Mouse (Mus musculus) cerebellum, postnatal 10 days (tissue): ENCODE data around the gene Tent5b.
A peak's percentile ranks its signal among the peaks of the same experiment; 100 is the strongest.

Experiments used
- DNase-seq, 2 experiments: peaks; one replicate each; pipeline ENCODE4 v3.0.0; 2021; ENCODE audit warnings: mixed read lengths in 2 of 2

Tent5b gene

DNA sequence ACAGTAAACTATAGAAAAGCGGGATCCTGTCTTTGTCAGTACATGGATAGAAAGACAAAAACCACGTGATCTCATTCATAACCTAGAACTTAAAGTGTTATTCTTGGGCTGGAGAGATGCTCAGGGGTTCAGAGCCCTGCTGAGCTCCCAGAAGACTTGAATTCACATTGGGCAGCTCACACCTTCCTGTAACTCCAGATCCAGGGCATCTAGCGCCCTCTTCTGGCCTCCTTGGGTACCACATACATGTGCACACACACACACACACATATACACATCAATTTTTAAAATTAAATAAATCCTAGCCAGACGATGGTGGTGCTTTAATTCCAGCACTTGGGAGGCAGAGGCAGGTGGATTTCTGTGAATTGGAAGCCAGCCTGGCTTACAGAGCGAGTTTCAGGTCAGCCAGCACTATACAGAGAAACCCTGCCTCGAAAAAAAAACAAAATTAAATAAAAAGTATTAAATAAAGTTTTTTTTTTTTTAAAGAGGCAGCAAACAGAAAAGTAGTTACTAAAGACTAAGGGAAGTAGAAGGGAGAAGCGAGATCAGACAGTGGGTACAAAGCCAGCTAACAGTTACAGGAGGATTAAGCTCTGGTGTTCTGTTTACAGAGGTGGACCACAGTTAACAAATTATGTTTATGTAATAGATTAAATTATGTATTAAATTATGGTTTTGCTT, 8.7 kb upstream of the Tent5b start:
- no peak for DNase-seq

DNA sequence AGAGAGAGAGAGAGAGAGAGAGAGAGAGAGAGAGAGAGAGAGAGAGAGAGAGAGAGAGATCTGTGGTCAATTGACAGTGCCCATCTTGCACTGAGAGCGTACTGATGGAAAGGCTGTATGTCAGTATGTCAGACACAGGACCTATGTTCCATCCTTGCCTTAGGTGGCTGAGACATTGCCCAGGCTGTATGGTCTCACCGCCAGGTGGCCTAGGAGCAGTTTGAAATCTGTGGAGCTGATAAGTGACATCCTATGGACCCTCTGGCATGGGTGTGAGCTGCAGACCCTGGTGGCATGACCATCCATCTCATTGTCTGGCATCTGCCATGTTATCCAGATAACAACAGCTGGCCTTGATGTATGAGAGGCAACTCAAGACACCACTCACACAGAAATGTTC, 6.1 kb upstream of the Tent5b start:
- DNase-seq = peak in 1 of 2 experiments; percentile 24

DNA sequence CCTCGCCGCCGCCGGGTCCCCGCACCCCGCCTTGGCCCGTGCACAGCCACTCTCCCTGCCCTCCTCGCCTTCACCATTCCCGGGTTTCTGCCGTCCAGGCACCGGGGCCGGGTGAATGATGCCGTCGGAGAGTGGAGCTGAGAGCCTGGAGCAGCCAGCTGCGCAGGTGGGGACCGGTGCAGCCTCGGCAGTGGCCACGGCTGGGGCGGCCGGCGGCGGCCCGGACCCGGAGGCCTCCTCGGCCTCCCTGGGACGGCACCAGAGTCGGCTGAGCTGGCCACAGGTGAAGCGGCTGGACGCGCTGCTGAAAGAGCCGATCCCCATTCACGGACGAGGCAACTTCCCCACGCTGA, 229 bp downstream of the Tent5b start:
- no peak for DNase-seq

- no peak for DNase-seq
These were observed 822 bp downstream of the Tent5b start for GRCm38 (mm10) chr4:133480754-133481153.

DNA sequence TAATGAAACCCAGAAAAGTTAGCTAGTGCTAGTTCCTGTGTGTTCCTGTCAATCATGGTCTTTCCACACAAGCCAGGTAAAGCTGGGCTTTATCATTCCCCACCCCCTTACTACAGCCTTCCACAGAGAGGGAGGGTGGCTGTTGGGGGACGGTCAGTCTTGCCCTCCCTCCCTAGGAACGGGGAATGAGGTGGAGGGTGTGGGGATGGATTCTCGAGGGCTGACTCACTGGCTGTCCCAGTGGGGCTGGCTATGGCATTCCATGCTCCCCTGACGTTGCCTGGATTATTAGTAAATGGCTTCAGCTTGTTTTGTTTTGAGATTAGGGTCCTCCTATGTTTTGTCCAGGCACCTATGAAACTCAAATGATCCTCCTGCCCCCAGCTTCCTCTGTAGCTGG, 1.6 kb downstream of the Tent5b start:
- DNase-seq = no peak

GRCm38 (mm10) chr4:133482479-133482878, 2.5 kb downstream of the Tent5b start:
- no peak for DNase-seq

DNA sequence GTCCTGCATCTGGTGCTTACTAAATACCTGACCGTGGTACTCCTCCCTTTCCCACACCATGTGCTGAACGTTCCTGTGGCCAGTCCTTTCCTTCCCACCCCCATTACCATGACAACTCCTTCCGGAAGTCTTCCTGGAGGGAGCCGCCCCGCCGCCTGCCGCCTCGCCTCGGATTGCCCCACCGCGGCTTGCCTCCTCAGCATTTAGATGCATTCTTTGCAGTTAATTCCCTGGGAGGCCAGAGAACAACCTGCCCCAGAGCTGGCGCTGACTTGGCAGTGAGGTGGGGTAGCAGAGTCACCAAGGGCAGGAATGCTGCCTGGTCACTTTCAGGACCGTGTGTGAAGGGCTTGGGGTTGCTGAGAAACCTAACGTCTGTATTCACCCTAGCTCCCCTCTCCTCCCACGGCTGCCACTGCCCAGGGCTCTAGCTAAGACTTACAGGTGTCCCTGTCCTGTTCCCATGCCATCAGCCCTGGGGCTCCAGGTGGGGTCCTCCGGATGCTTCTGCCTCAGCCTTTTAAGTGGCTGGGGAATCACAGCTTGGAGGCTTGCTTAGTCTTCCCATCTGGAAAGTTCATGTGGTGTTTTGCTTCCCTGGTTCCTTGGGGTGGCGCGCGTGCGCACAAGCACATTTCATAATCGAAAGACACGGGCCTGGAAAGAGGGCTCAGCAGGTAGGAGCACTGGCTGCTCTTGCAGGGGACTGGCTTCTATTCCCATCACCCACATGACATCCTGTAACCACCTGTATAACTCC, 4.5 kb downstream of the Tent5b start:
- no peak for DNase-seq

DNA sequence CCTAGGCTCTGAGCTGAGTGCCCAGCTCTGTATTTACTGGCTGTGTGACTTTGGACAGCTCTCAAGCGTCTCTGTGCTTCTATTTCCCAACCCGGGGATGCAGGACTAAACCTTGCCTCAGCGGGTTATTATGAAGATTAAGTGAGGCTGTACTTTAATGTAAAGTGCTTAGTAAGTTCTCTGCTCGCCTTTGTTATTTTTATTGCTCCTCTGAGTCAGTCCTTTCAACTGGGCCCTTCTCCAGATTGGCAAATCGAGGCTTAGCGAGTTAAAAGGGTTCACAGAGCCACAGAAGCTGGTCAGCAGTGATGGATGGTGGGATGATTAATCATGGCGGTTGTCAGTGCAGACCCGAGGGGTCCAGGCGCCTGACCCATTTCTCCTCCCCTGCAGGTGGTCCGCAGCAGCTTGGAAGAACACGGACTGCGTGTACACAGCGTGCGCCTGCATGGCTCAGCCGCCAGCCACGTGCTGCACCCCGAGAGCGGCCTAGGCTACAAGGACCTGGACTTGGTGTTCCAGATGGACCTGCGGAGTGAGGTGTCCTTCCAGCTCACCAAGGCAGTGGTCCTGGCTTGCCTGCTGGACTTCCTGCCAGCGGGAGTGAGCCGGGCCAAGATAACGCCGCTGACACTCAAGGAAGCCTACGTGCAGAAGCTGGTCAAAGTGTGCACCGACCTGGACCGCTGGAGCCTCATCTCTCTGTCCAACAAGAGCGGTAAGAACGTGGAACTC, 5.9 kb downstream of the Tent5b start:
- peak; percentile 57 to 70 for DNase-seq

- peak; percentile 51 to 65 for DNase-seq
These were observed 6.9 kb downstream of the Tent5b start for GRCm38 (mm10) chr4:133486673-133487357.

GRCm38 (mm10) chr4:133488619-133489392, 8.9 kb downstream of the Tent5b start:
- peak in 1 of 2 experiments; percentile 16 for DNase-seq

DNA sequence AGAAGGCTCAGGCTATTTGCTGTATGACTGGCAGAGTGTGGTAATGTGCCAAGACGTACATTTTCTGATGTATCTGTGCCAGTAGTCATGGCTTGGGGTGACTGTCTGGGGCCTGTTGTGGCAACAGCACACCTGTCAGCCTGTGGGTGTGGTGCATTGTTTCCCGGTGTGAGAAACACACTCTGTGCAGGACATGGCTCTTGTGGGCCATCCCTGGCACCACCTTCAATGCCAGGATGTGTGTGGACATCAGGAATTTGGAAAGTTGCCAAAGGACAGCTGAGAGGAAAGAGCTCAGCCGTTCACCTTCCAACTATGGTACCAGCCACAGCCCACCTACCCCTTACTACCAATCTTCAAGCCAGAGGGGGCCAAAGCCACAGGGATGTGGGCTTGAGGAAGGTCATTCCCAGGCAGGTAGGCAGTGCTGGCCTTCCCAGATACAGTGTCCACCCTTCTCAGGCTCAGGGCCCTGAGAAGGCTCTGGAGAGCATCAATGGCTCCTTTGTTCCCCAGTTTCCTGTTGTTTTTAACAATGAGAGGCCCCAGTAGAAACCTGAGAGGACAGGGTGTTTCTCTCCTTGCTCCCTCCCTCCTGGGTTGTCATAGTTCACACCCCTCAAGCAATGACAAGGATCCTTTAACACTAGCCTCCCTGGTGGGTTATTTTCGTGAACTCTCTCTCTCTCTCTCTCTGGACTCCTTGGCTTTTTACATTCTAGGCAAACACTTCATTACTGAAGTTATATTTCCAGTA, 9.7 kb downstream of the Tent5b start:
- peak in 1 of 2 experiments; percentile 52 for DNase-seq

GRCm38 (mm10) chr4:133491800-133492199, 11.9 kb downstream of the Tent5b start:
- DNase-seq = peak in 1 of 2 experiments; percentile 5

DNA sequence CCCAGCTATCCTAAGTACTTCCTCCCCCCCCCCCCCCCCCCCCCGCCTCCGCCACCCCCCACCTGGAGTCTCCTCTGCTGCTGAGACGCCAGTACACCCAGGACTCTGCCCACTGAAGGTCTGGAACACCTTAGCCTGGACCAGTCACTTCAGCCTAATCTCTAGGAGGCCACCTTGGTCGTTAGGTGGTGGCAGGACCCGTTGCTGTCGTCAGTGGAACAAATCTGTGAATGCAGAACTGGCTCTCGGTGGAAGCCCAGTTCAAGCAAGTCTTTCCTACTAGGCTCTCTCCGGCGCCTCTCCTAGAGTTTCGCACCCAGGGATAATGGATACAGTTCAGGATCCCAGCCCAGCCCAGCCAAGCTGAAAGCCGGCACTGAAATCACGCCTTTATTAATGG, 14.0 kb downstream of the Tent5b start:
- no peak for DNase-seq

DNA sequence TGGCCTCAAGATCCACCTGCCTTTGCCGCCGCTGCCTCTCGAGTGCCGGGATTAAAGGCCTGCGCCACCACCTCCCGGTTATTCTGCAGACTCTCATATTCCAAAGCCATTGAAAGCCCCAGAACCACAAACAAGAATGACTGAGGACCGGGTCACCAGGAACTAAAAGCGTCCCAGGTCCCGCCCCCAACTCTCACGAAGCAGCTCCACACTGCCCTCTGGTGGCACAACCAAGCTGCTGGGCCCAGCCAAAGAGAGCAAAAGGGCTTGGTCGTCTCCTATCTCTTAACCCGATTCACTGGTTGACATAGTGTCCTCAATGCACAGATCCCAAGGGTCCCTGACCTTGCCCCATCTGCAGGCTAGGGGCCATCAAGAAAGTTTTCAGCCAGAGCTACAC, 14.5 kb downstream of the Tent5b start:
- DNase-seq = peak; percentile 95 to 98

GRCm38 (mm10) chr4:133494867-133495266, 14.9 kb downstream of the Tent5b start:
- DNase-seq = no peak

DNA sequence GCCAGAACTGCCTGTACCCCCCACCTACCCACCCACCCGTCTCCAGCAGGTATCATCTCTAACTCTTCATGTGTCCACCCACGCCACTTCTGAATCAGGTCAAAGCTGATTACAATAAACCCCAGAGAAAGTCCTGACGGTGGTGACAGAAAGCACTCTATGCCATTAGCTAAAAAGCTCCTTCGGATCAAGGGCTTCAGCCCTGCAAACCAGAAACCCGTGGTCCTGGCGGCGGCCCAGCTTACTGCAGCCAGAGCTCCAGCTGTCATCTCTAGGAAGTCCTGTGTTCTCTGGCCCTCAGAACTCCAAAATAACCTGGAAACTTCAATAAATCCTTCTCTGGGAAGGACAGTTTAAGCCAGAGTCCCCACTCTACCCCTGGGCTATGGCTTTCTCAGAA, 15.8 kb downstream of the Tent5b start:
- peak; percentile 86 for DNase-seq

GRCm38 (mm10) chr4:133496738-133497445, 17.0 kb downstream of the Tent5b start:
- peak; percentile 45 to 51 for DNase-seq

GRCm38 (mm10) chr4:133497461-133498159, 17.7 kb downstream of the Tent5b start:
- peak; percentile 63 to 70 for DNase-seq

DNA sequence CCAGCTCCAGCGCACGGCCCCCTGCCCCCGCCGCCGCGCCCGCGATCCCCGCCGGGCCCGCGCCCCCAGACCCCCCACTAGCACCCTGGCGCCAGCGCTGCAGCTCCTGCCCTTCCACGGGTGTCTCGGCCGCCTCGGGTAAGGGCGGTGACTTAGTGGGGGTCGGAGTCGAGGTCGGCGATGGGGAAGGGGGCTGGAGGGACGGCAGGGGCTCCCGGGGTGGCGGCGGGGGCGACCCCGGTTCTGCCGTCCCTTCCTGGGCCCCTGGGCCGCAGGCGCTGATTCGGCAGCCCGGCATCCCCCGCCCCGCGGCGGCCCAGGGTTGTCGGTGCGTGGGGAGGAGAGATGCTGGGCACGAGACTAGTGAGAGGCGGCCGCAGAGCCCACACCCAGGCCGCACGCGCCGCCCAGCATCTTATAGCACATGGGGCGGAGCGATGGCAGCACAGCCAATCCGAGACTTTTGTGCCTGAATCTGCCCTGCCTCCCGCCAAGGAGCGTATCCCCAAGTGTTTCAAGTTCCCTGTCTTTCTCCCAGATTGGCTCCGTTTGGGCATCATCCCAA, 18.3 kb downstream of the Tent5b start, which contains the start of gene Trnp1:
Gene Trnp1 (minus strand): TSS at position 391 of the 565 bp plus-strand sequence.
- DNase-seq = peak; percentile 90 to 93

DNA sequence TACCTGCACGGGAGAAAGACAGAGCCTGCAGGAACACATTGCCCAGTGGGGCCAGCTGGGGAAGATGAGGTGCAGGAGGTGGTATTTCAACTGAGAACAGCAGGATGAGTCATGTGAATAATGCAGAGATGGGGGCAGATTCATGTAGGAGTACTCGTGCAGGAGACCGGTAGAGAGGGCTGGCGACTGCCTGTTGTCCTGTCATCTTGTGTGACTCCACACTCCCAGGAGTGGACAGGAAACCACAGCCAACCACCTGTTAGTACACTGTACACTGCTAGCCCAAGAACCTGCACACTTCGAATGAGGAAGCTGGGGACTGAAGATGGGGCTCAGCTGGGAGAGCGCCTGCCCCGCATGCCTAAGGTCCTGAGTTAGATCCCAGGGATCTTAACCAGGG, 21.6 kb downstream of the Tent5b start:
- DNase-seq = no peak
